Mouse (Mus musculus) skeletal muscle tissue, adult 2 months (tissue): Measurements from ENCODE around the gene Rab39.

ENCODE experiments used
- DNase-seq: peaks from one replicate; pipeline ENCODE4 v3.0.0-alpha.2; 2012; ENCODE audit warnings: low read depth, low spot score

The Rab39 gene

DNA sequence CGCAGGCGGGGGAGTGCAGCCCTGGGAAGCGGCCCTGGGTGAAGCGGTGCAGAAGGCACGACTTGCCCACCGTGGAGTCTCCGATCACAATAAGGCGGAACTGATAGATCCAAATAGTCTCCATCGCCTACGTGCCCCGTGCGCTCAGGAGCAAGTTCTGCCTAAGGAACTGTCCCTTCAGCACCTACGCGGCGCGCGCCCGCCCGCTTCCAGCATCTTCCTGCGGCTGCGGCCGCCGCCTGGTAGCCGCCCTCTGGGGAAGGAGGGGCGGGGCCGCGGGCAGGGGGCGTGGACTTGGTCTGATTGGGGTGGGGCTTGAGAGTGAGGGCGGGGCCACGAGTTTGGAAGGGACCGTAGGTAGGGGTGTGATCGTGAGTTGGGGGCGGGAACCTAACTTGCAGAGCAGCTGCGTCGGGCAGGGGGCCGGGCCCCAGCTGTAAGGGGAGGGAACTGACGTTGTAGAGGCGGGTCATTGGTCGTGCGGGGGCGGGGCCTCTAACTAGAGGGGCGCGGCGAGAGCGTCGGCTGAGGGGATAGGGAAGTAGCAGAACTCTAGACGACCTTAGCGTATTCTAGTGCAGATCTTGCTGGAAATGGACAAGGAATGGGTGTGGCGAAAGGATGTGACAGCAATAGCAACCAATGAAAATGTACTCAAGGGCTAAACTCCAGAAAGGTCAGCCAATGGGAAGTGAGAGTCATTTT lies at the start of gene Rab39:
Rab39 (minus strand) TSS at position 241 of the 705 bp plus-strand sequence.
- DNase-seq, result peak; percentile 57

DNA sequence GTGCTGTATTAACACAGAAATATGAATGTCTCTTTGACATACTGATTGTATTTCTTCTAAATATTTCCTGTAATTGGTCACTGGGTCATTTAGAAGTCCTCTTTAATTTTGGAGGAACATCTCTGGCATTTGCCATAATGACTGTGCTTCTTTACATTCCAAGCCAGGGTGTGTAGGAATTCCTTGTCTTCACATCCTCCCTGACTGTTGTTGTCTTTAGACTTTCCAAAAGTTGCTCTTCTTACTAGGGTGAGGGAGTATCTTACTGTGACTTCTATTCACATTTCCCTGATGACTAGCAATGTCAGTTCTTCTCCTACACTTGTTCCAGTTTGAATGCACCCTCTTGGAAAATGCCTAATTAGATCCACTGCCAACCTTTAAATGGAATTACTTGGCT lies 48.8 kb upstream of the Rab39 start:
- DNase-seq, result no peak

DNA sequence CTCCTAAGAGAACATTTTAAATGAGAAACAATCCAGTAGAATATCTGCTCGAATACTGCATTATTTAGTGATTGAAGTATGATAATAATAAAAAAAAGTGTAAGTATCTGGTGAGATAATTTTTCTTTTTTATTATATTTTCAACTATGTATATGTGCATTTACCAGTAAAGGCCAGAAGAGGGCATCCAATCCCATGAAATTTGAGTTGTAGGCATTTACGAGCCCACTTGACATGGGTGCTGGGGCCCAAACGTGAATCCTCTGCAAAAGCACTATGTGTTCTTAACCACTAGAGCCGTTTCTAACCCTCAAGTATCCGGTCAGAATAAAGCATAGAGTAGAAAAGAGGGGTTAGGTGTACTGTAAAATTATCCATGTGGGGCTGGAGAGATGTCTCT lies 44.9 kb upstream of the Rab39 start:
- no peak for DNase-seq

DNA sequence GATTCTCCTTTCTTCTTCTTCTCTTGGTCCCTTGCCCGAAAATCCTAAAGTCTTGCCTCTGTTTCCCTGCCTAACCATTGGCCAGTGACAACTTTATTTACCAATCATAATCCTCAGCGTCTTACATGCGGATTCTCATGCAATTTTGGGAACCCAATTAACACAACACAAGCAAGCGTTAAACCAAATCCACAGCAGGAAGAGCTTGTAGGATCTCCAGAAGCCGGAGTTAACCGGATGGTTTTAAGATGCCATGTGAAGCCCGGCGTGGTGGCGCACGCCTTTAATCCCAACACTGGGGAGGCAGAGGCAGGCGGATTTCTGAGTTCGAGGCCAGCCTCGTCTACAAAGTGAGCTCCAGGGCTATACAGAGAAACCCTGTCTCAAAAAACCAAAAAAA lies 44.4 kb upstream of the Rab39 start:
- no peak for DNase-seq

DNA sequence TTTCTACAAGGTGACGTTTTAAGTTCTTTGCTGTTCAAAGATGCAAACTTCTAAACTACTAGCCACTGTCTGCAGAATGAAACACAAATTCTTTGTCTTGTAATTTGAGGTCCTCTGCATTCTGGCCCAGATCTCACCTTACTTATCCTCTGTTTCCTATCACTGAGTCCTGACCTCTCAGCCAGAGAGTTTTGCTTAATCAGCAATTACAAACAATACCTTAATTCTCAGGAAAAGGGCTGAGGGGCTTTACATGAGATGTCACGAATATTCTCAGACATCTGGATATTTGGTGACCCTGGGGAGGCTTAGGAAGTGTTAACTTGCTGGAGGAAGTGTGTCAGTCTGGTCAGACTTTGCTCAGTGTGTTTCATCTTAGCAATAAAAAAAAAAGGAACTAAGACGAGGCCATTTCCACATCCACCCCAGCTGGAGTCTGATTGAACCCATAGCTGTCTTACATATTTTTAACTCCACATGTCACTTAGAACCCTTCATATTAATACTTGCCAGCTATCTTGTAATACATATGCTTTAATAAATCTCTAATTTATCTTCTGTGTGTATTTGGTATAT lies 34.9 kb upstream of the Rab39 start:
- no peak for DNase-seq

DNA sequence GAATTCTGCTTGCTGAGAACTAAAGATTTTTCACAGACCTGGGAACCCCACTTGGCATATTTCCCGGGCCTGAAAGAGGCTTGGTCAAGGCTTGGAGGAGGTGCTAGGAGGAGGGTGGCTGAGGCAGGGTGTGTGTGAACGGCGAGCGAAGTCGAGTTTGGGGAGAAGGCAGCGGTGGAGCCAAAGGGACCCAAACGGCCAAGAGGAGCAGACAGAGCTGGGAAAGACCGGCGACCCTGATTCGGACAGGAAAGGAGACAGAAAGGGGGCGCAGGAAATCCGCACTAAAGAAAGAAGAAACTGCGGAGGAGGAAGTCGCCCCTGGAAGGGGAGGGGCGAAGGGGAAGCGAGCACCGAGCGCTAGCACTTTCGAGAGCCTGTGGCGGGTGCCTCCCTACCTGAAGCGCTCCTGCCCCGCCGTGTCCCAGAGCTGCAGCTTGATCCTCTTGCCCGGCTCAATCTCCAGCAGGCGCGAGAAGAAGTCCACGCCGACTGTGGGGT lies 491 bp downstream of the Rab39 start:
- peak; percentile 0 for DNase-seq

DNA sequence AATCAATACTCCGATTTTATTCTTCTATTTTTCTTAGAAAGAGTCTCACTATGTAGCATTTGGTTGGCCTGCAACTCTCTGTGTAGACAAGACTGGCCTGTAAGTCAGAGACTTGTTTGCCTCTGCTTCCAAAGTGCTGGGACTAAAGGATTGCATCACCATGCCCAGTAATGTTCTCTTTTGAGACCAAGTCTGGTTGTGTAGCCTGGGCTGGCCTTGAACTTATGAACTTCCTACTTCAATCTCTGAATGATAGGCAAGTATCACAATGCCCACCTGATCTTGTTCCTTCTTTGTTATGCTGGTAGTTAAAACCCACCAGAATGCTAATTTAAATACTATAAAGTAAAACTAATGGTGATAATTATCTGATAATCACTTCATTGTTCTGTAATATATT lies 3.0 kb downstream of the Rab39 start:
- no peak for DNase-seq

DNA sequence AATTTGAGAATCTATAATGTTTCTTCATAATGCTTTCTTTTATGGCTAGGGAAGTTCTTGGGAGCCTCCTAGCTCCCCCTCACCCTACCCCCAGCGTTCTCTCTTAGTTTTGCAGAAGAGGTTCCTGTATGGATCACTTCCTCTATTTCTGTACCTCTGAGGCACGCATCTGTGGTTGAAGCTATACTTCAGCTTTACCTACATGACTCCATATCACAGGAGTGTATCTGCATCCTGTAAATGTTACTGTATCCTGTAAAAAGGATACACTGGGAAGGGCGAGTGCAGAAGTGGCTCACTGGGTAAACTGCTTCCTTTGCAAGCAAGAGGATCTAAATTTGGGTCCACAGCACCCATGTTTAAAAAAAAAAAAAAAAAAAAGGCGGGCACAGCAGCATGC lies 5.5 kb downstream of the Rab39 start:
- DNase-seq, result no peak

DNA sequence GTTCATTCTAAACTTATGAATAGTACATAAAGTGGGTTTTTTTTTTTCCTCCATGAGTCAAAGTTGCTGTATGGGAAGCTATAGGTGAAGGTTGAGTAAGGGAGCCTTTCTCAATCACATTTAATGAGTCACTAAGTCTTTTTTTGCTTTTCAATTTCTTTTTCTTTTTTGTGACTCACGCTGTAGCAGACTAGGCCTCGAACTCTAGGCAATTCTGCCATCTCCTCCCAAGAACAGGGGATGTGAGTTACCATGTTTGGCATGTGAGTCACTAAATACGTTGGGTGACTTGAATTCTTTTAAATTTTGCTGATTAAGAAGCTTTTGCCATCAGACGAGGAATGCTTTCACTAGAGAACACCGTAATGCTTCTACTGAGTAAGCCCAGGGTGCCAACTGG lies 10.2 kb downstream of the Rab39 start:
- DNase-seq, result no peak

DNA sequence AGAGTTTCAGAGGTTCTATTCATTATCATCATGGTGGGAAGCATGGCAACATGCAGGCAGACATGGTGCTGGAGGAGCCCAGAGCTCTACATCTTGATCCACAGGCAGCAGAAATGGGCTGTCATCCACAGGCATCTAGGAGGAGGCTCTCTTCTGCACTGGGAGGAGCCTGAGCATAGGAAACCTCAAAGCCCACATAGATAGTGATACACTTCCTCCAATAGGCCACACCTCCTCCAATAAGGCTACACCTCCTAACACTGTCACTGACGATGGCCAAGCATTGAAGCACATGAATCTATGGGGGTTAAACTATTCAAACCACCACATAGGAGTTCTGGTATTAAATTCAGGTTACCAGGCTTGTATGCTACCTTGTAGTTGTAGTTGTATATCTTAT lies 12.3 kb downstream of the Rab39 start:
- DNase-seq, result no peak

DNA sequence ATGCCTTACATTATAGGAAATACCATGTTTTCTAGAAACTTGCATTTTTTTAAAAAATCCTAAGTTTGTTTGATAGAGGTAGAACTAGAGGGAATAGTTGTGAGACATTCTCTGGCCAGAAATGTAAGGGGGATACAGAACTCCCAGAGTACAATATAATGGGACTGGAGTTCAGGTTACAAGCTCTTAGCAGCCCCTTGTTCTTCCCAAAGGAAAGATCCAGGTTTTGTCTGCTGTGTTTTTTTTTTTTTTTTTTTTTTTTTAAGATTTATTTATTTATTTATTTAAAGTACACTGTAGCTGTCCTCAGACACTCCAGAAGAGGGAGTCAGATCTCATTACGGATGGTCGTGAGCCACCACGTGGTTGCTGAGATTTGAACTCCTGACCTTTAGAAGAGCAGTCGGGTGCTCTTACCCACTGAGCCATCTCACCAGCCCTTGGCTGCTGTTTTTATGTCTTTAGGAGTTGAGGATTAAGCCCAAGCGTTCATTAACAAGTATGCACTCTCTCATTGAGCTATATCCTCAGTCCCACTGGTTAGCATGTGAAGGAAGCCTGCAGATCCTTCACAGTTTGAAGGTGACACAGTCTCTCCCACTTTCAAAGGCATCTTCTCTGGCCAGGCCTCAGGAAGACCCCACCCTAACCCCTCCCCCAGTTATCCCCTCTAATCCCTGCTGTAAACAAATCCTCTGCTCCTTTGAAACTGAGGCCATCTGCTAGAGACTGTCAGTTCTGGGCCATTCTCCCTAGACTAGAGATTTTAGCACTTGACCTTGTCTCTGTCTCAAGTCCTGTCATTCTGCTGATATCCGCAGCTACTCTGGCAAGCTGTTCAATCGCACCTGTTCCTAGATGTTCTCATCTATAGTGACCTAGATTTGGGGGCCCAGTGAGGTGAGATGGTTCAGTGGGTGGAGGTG lies 14.0 kb downstream of the Rab39 start:
- DNase-seq, result no peak

DNA sequence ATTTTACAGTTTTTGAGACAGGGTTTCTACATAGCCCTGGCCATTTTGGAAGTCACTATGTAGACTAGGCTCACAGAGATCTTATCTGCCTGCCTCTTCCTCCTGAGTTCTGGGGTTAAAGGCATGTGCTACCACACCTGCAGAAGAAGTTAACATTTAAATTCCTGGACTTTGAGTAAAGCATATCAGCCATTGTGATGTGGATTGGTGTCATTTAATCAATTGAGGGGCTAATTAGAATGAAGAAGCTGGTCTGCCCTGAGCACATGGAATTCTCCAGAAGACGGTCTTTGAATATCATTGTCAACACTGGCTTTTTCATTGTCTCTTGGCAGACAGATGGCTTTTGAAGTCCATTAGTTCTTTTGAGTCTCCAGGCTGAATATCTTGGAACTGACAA lies 25.2 kb downstream of the Rab39 start:
- DNase-seq, result no peak

DNA sequence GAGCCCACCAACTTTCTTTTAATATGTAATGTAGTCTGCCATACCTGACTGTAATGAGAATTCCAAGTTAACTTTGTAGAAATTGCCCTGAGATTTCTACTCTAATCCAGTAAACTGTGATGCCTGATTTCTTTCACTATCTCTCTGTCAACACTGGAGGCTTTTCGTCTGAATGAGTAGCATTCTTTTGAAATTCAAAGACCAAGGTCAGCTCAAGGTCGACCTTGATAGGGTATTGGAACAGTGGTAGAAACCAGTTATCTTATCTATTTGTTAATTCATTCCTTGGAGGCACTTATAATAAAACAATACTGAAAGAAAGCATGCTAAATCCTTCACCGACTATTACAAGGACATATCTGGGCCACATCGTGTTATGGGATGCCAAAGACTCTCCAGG lies 29.1 kb downstream of the Rab39 start:
- DNase-seq, result no peak

DNA sequence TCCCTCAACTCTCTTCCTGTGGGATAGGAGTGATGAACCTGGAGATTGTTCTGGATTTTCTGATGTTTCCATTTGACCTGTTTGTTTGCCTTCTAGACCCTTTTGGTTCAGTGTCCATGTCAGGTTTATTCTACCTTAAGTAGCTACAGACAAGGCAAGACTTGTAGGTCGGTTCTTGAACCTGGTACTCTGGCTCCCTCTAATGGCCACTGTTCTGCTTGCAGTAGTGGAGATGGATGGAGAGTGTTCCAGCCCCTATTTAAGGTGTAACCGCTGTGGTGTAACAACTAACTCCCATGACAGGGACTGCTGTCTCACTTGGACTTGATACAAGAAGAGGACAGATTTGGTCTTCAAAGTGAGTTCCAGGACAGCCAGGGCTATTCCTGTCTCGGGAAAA lies 32.5 kb downstream of the Rab39 start:
- DNase-seq, result peak; percentile 76

DNA sequence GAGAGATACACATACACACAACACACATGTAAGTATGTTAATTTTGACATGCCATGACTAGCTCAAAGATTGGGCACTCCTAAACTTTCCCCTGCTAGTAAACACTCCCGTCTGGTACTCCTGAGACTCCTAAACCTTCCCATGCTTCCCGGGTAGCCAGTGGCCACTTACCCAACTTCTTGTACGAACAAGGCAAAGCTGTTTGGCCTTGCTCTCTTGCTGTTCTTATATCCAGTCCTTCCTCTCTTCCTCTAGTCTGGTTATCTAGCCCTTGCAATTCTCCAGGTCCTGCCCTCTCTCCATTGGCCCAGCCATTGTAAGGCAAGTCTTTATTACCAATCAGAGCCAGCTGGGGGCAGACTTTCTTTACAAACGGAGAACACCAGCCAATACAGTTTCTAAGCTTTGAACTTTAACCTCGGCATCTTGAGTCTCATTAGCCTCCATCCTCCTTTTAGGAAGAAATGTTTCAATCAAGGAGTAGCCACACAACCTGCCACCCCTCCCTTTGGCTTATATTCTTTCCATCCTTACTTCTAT lies 36.3 kb downstream of the Rab39 start, which contains the start of gene Cul5:
Cul5 (minus strand) TSS at position 335 of the 540 bp plus-strand sequence.
- DNase-seq, result no peak

DNA sequence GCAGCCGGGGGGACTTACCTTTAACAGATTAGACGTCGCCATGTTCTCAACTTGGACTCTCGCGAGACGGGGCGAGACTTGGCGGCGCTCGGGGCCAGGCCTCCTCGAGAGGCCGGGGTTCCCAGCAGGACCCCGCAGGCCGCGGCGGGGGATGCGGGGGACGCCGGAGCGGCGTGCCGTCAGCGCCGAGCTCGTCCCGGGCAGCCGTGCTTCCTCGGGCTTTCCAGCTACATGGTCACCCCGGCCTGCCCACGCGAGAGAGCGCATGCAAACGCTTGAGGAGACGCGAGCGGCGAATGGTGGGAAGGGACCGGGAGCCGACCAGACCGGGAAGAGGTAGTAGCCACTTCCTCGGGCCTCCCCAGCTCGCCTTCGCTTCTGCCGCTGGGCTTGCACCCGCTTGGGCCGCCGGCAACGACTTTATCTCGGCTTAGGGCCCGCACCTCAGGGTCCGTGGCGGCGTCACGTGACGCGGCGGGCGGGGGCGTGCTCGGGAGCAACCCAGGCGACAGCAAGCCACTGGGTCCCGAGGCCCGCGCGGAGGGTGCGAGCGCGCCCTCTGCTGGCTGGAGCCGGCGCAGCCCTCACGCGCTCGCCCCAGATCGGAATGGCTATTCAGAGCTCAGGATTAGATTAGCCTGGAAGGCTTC lies 38.9 kb downstream of the Rab39 start:
- peak; percentile 92 for DNase-seq

DNA sequence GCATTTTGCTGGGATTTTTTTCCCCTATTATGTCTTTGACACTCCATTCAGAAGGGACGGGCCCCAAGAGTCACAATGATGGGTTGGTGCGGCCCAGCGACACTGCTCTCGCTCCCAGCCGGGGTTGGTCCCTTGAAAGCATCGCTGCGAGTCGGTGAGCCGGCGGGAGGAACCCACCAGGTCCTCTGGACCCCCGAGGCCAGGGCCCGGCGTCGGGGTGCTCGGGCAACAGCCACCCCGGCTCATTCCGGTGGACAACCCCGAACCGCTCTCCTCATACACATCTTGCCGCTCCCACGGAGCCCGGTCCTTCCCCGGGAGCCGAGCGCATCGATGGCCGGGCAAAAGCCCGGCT lies 39.4 kb downstream of the Rab39 start:
- no peak for DNase-seq

DNA sequence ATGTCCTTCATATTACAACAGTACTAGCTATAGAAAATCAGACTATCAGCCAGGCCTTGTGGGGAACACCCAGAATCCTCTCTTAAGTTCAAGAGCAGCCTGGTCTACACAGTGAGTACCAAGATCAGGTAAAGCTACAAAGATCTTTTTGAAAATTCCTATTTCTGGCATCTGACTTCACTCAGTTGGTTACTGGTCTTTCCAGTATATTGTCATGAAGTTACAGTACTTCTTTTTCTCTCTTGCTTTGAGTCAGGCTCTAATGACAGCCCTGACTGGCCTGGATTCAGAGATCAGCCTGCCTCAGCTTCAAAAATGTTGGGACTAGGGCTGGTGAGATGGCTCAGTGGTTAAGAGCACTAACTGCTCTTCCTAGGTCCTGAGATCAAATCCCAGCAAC lies 40.6 kb downstream of the Rab39 start:
- DNase-seq, result no peak

DNA sequence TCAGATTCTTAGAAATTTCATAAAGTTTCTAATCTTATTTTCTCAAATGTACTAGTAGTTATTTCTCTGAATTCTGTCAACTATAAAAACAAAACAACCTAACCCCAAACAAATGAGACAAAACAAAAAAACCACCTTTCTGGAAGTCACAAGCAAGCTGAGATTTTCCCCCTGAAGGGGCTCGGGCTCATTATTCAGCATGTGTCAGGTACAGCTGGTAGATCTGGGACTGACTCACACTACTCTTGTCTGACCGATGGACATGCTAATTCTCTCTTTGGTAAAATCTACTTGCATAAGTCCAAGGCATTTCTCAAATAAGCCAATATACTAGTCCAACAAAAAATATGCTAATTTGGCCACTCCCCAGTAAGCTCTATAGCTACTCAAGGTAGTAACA lies 41.2 kb downstream of the Rab39 start:
- no peak for DNase-seq

DNA sequence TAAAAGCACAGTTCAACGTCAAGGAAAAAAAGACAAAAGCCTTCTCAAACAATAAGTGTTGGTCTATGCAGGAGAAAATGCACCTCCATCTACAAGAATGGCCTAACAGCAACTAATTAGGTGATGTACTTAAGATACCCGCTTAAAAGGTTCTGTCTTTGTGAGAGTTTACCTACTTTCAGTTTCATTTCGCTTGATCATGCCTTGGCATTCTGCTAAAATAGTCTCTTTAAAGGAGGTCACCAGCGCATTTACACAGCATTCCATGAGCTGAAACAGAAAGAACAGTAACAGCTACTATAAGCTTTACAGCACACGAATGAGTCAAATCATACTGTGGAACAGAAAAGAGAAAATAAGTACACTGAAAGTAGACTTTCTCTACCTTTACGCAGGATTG lies 71.2 kb downstream of the Rab39 start:
- DNase-seq, result no peak
